Mouse (Mus musculus): ENCODE results near the gene Rin3. TPM values are rescaled to one million over a fixed set of nuclear protein-coding genes. Genes with fewer than 3 reads are reported as not detected.

Rin3 gene
- polyA plus RNA-seq, 1 experiment from 2014 or later = 14.2 TPM

- no peaks in the 10 kb centered on the region for H3K36me3 ChIP-seq
- ATAC-seq (ENCODE audit: borderline replicate concordance, extremely low read depth, low FRiP score, low TSS enrichment) = peak; percentile 33; the same call in 1 of the 2 replicates
- WGBS = 36% methylated on average over 7 of the region's 7 CpGs
- no peaks in the 10 kb centered on the region for H3K9me3 ChIP-seq
- no peaks in the 10 kb centered on the region for H3K27me3 ChIP-seq
- no peak overlapping the region for H3K4me2 ChIP-seq
- peaks cover 79% of the 10 kb centered on the region for H3K4me1 ChIP-seq
- no peak overlapping the region for H3K4me3 ChIP-seq
- no peak overlapping the region for H3K27ac ChIP-seq
- no peak overlapping the region for H3K9ac ChIP-seq
Observed at GRCm38 (mm10) chr12:102292501-102293215, 9.8 kb downstream of the Rin3 start.

GRCm38 (mm10) chr12:102294634-102295033 lies 11.8 kb downstream of the Rin3 start:
- 75% methylated on average over 5 of the region's 5 CpGs for WGBS
- ATAC-seq (ENCODE audit: borderline replicate concordance, extremely low read depth, low FRiP score, low TSS enrichment) = no peak
- H3K27me3 ChIP-seq = no peaks in the 10 kb centered on the region
- no peak overlapping the region for H3K9ac ChIP-seq
- no peaks in the 10 kb centered on the region for H3K9me3 ChIP-seq
- no peak overlapping the region for H3K4me2 ChIP-seq
- H3K36me3 ChIP-seq = no peaks in the 10 kb centered on the region
- peaks cover 68% of the 10 kb centered on the region for H3K4me1 ChIP-seq
- H3K4me3 ChIP-seq = no peak overlapping the region
- H3K27ac ChIP-seq = no peak overlapping the region

- no peak overlapping the region for H3K9ac ChIP-seq
- peaks cover 68% of the 10 kb centered on the region for H3K4me1 ChIP-seq
- H3K36me3 ChIP-seq = no peaks in the 10 kb centered on the region
- H3K4me2 ChIP-seq = no peak overlapping the region
- H3K4me3 ChIP-seq = no peak overlapping the region
- H3K27ac ChIP-seq = no peak overlapping the region
- WGBS = 51% methylated on average over 7 of the region's 7 CpGs
- H3K9me3 ChIP-seq = no peaks in the 10 kb centered on the region
- no peaks in the 10 kb centered on the region for H3K27me3 ChIP-seq
- ATAC-seq (ENCODE audit: borderline replicate concordance, extremely low read depth, low FRiP score, low TSS enrichment) = 0 out of 2 replicates have a peak, but pooled peaks have one; percentile 4
Observed at GRCm38 (mm10) chr12:102295230-102295629, 12.4 kb downstream of the Rin3 start.

GRCm38 (mm10) chr12:102295662-102296061 lies 12.8 kb downstream of the Rin3 start:
- Histone ChIP-seq H3K4me1 (peaks cover 68% of the 10 kb centered on the region), H3K9me3 (no peaks in the 10 kb centered on the region), H3K27me3 (no peaks in the 10 kb centered on the region), H3K9ac (no peak overlapping the region), H3K27ac (no peak overlapping the region), H3K4me3 (no peak overlapping the region), H3K36me3 (no peaks in the 10 kb centered on the region), H3K4me2 (no peak overlapping the region)
- ATAC-seq (ENCODE audit: borderline replicate concordance, extremely low read depth, low FRiP score, low TSS enrichment) = no peak
- 82% methylated on average over 8 of the region's 8 CpGs for WGBS

- Histone ChIP-seq H3K9me3 (no peaks in the 10 kb centered on the region), H3K4me2 (no peak overlapping the region), H3K36me3 (no peaks in the 10 kb centered on the region), H3K27ac (peak overlapping the region; percentile 5; the same call in 1 of the 2 replicates), H3K9ac (no peak overlapping the region), H3K4me3 (no peak overlapping the region), H3K4me1 (peaks cover 63% of the 10 kb centered on the region), H3K27me3 (no peaks in the 10 kb centered on the region)
- 69% methylated on average over 1 of the region's 1 CpGs for WGBS
- ATAC-seq (ENCODE audit: borderline replicate concordance, extremely low read depth, low FRiP score, low TSS enrichment) = no peak
Observed at GRCm38 (mm10) chr12:102296361-102296760, 13.5 kb downstream of the Rin3 start.

GRCm38 (mm10) chr12:102296967-102297366 lies 14.1 kb downstream of the Rin3 start:
- 34% methylated on average over 4 of the region's 4 CpGs for WGBS
- Histone ChIP-seq H3K9me3 (no peaks in the 10 kb centered on the region), H3K9ac (no peak overlapping the region), H3K4me2 (no peak overlapping the region), H3K4me1 (peaks cover 63% of the 10 kb centered on the region), H3K4me3 (no peak overlapping the region), H3K27ac (no peak overlapping the region), H3K36me3 (no peaks in the 10 kb centered on the region), H3K27me3 (no peaks in the 10 kb centered on the region)
- no peak for ATAC-seq (ENCODE audit: borderline replicate concordance, extremely low read depth, low FRiP score, low TSS enrichment)

GRCm38 (mm10) chr12:102299209-102299608 lies 16.4 kb downstream of the Rin3 start:
- Histone ChIP-seq H3K4me2 (no peak overlapping the region), H3K4me1 (peaks cover 66% of the 10 kb centered on the region), H3K4me3 (no peak overlapping the region), H3K9ac (no peak overlapping the region), H3K36me3 (no peaks in the 10 kb centered on the region), H3K27me3 (no peaks in the 10 kb centered on the region), H3K9me3 (no peaks in the 10 kb centered on the region), H3K27ac (no peak overlapping the region)
- 46% methylated on average over 5 of the region's 5 CpGs for WGBS
- no peak for ATAC-seq (ENCODE audit: borderline replicate concordance, extremely low read depth, low FRiP score, low TSS enrichment)

GRCm38 (mm10) chr12:102301585-102301984 lies 18.7 kb downstream of the Rin3 start:
- H3K27ac ChIP-seq = no peak overlapping the region
- no peak overlapping the region for H3K4me2 ChIP-seq
- H3K9ac ChIP-seq = no peak overlapping the region
- ATAC-seq (ENCODE audit: borderline replicate concordance, extremely low read depth, low FRiP score, low TSS enrichment) = no peak
- WGBS = 78% methylated on average over 1 of the region's 1 CpGs
- H3K27me3 ChIP-seq = no peaks in the 10 kb centered on the region
- H3K36me3 ChIP-seq = no peaks in the 10 kb centered on the region
- H3K4me3 ChIP-seq = no peak overlapping the region
- H3K9me3 ChIP-seq = no peaks in the 10 kb centered on the region
- peaks cover 65% of the 10 kb centered on the region for H3K4me1 ChIP-seq

GRCm38 (mm10) chr12:102302322-102302721 lies 19.5 kb downstream of the Rin3 start:
- no peak overlapping the region for H3K4me3 ChIP-seq
- H3K27ac ChIP-seq = peak overlapping the region; percentile 49
- peaks cover 67% of the 10 kb centered on the region for H3K4me1 ChIP-seq
- no peak overlapping the region for H3K4me2 ChIP-seq
- H3K36me3 ChIP-seq = no peaks in the 10 kb centered on the region
- no peak for ATAC-seq (ENCODE audit: borderline replicate concordance, extremely low read depth, low FRiP score, low TSS enrichment)
- H3K9ac ChIP-seq = no peak overlapping the region
- no peaks in the 10 kb centered on the region for H3K27me3 ChIP-seq
- 61% methylated on average over 9 of the region's 9 CpGs for whole genome bisulfite sequencing
- no peaks in the 10 kb centered on the region for H3K9me3 ChIP-seq

GRCm38 (mm10) chr12:102302831-102303351 lies 20.0 kb downstream of the Rin3 start:
- no peak overlapping the region for H3K9ac ChIP-seq
- peaks cover 73% of the 10 kb centered on the region for H3K4me1 ChIP-seq
- no peak overlapping the region for H3K4me2 ChIP-seq
- no peaks in the 10 kb centered on the region for H3K27me3 ChIP-seq
- H3K27ac ChIP-seq = peak overlapping the region; percentile 69
- 46% methylated on average over 4 of the region's 4 CpGs for WGBS
- peak; percentile 89 for ATAC-seq (ENCODE audit: borderline replicate concordance, extremely low read depth, low FRiP score, low TSS enrichment)
- no peak overlapping the region for H3K4me3 ChIP-seq
- H3K9me3 ChIP-seq = no peaks in the 10 kb centered on the region
- no peaks in the 10 kb centered on the region for H3K36me3 ChIP-seq

GRCm38 (mm10) chr12:102303867-102304266 lies 21.0 kb downstream of the Rin3 start:
- H3K27me3 ChIP-seq = no peaks in the 10 kb centered on the region
- no peak overlapping the region for H3K9ac ChIP-seq
- no peaks in the 10 kb centered on the region for H3K9me3 ChIP-seq
- no peaks in the 10 kb centered on the region for H3K36me3 ChIP-seq
- ATAC-seq (ENCODE audit: borderline replicate concordance, extremely low read depth, low FRiP score, low TSS enrichment) = no peak
- H3K4me3 ChIP-seq = no peak overlapping the region
- H3K27ac ChIP-seq = peak overlapping the region; percentile 69
- peaks cover 76% of the 10 kb centered on the region for H3K4me1 ChIP-seq
- WGBS = 12% methylated on average over 7 of the region's 7 CpGs
- no peak overlapping the region for H3K4me2 ChIP-seq

GRCm38 (mm10) chr12:102305069-102305836 lies 22.4 kb downstream of the Rin3 start:
- Histone ChIP-seq H3K9me3 (no peaks in the 10 kb centered on the region), H3K9ac (no peak overlapping the region), H3K4me1 (peaks cover 81% of the 10 kb centered on the region), H3K4me2 (no peak overlapping the region), H3K27me3 (no peaks in the 10 kb centered on the region), H3K36me3 (no peaks in the 10 kb centered on the region; the same call in 1 of the 2 replicates), H3K27ac (peak overlapping the region; percentile 26; the same call in 1 of the 2 replicates), H3K4me3 (no peak overlapping the region)
- whole genome bisulfite sequencing = 34% methylated on average over 10 of the region's 10 CpGs
- ATAC-seq (ENCODE audit: borderline replicate concordance, extremely low read depth, low FRiP score, low TSS enrichment) = no peak
